Mouse (Mus musculus) midbrain, embryonic 14.5 days (tissue): ENCODE measurements around the gene Homer1. TPM values are rescaled to one million over a fixed set of nuclear protein-coding genes. Genes with fewer than 3 reads are reported as not detected.

ENCODE experiments used
- ATAC-seq: fragments of 200-750 bp; cut with Nextera tagmentation; 2 replicates; pipeline ENCODE4 v1.8.0; 2017; ENCODE audit warnings: moderate number of reproducible peaks, moderate library complexity; ENCODE audit not compliant: low FRiP score, low TSS enrichment
- DNase-seq: peaks from one replicate; pipeline ENCODE4 v3.0.0-alpha.2; 2015
- H3K27ac ChIP-seq: fragments of 300-500 bp; sonication (generic); replicated peaks from 2 replicates; pipeline ENCODE4 v1.5.1; 2014; ENCODE audit warnings: mild to moderate bottlenecking, low read depth, low read length, moderate library complexity
- H3K27me3 ChIP-seq: fragments of 300-500 bp; sonication (generic); 2 replicates; pipeline ENCODE4 v1.6.1; 2014; ENCODE audit warnings: low read length, control low read depth, mixed read lengths; ENCODE audit not compliant: control insufficient read depth, insufficient read depth
- H3K36me3 ChIP-seq: fragments of 300-500 bp; sonication (generic); 2 replicates; pipeline ENCODE4 v1.6.1; 2014; ENCODE audit warnings: low read length, control low read depth; ENCODE audit not compliant: control insufficient read depth, insufficient read depth
- H3K4me1 ChIP-seq: fragments of 300-500 bp; sonication (generic); 2 replicates; pipeline ENCODE4 v1.6.1; 2014; ENCODE audit warnings: mild to moderate bottlenecking, antibody characterized with exemption, low read length, control low read depth; ENCODE audit not compliant: control insufficient read depth, insufficient read depth
- H3K4me2 ChIP-seq: fragments of 300-500 bp; sonication (generic); 2 replicates; pipeline ENCODE4 v1.6.1; 2014; ENCODE audit warnings: mild to moderate bottlenecking, low read length, moderate library complexity
- H3K4me3 ChIP-seq: fragments of 300-500 bp; sonication (generic); replicated peaks from 2 replicates; pipeline ENCODE4 v1.5.1; 2014; ENCODE audit warnings: low read depth, low read length
- H3K9ac ChIP-seq: fragments of 300-500 bp; sonication (generic); replicated peaks from 2 replicates; pipeline ENCODE4 v1.6.1; 2014; ENCODE audit warnings: mild to moderate bottlenecking, low read length, moderate library complexity
- H3K9me3 ChIP-seq: fragments of 300-500 bp; sonication (generic); 2 replicates; pipeline ENCODE4 v1.6.1; 2016; ENCODE audit warnings: low read length, control low read depth, mixed read lengths; ENCODE audit not compliant: control insufficient read depth
- WGBS: fragments of 180-500 bp; shearing (Covaris S2); extraction: QIAGEN DNeasy Blood & Tissue Kit; methylation state at CpG from one replicate; pipeline ENCODE4 v1.1.7; 2014; 5-methylcytosine and 5-hydroxymethylcytosine counted together
- polyA plus RNA-seq: library from polyadenylated mRNA; unstranded; fragments of >200 nt; fragmentation: Nextera tagmentation; extraction: Ambion mirVana; gene quantifications from 2 replicates; pipeline ENCODE4 v1.2.1, GENCODE M21; 2014

Gene Homer1
- polyA plus RNA-seq, 1 experiment from 2014 or later, result 17.1 TPM

- H3K4me1 ChIP-seq, result no peaks in the 10 kb centered on the region
- no peak overlapping the region for H3K27ac ChIP-seq
- no peaks in the 10 kb centered on the region for H3K9me3 ChIP-seq
- H3K36me3 ChIP-seq, result no peaks in the 10 kb centered on the region
- no peak overlapping the region for H3K4me2 ChIP-seq
- ATAC-seq (no peak), DNase-seq (no peak)
- no peak overlapping the region for H3K4me3 ChIP-seq
- H3K27me3 ChIP-seq, result no peaks in the 10 kb centered on the region
- no peak overlapping the region for H3K9ac ChIP-seq
- 83% methylated on average over 2 of the region's 2 CpGs for WGBS
Measured at GRCm38 (mm10) chr13:93423224-93423623, 123.8 kb downstream of the Homer1 start.

GRCm38 (mm10) chr13:93427920-93428876, 128.8 kb downstream of the Homer1 start:
- ATAC-seq, result no peak
- 97% methylated on average over 5 of the region's 5 CpGs for whole genome bisulfite sequencing
- H3K9me3 ChIP-seq, result no peaks in the 10 kb centered on the region
- H3K9ac ChIP-seq, result no peak overlapping the region
- no peak overlapping the region for H3K4me2 ChIP-seq
- H3K27me3 ChIP-seq, result no peaks in the 10 kb centered on the region
- H3K4me1 ChIP-seq, result no peaks in the 10 kb centered on the region
- no peak overlapping the region for H3K4me3 ChIP-seq
- DNase-seq, result no peak
- H3K36me3 ChIP-seq, result peaks cover 10% of the 10 kb centered on the region; the same call in 1 of the 2 replicates
- H3K27ac ChIP-seq, result no peak overlapping the region

GRCm38 (mm10) chr13:93429205-93429604, 129.8 kb downstream of the Homer1 start:
- no peak overlapping the region for H3K9ac ChIP-seq
- WGBS, result 100% methylated on average over 1 of the region's 1 CpGs
- no peak overlapping the region for H3K4me2 ChIP-seq
- no peaks in the 10 kb centered on the region for H3K27me3 ChIP-seq
- no peaks in the 10 kb centered on the region for H3K9me3 ChIP-seq
- DNase-seq (no peak), ATAC-seq (no peak)
- H3K4me3 ChIP-seq, result no peak overlapping the region
- peaks cover 17% of the 10 kb centered on the region; the same call in 1 of the 2 replicates for H3K36me3 ChIP-seq
- no peaks in the 10 kb centered on the region for H3K4me1 ChIP-seq
- H3K27ac ChIP-seq, result no peak overlapping the region

- WGBS, result 82% methylated on average over 3 of the region's 3 CpGs
Measured at GRCm38 (mm10) chr13:93440167-93440566, 140.7 kb downstream of the Homer1 start.

GRCm38 (mm10) chr13:93453275-93453674, 153.8 kb downstream of the Homer1 start:
- ATAC-seq, result no peak
- no peak for DNase-seq
- 93% methylated on average over 6 of the region's 6 CpGs for WGBS
- peaks cover 34% of the 10 kb centered on the region for H3K36me3 ChIP-seq
- no peaks in the 10 kb centered on the region; the same call in 1 of the 2 replicates for H3K4me1 ChIP-seq
- no peak overlapping the region for H3K4me3 ChIP-seq
- H3K9ac ChIP-seq, result no peak overlapping the region
- H3K9me3 ChIP-seq, result no peaks in the 10 kb centered on the region
- no peak overlapping the region for H3K27ac ChIP-seq
- H3K27me3 ChIP-seq, result no peaks in the 10 kb centered on the region
- no peak overlapping the region for H3K4me2 ChIP-seq

More at GRCm38 (mm10) chr13:93440167-93440566, 140.7 kb downstream of the Homer1 start:
- no peak overlapping the region for H3K9ac ChIP-seq
- DNase-seq (no peak), ATAC-seq (no peak)
- no peak overlapping the region for H3K4me3 ChIP-seq
- no peaks in the 10 kb centered on the region for H3K27me3 ChIP-seq
- H3K36me3 ChIP-seq, result peaks cover 37% of the 10 kb centered on the region
- H3K9me3 ChIP-seq, result no peaks in the 10 kb centered on the region
- no peak overlapping the region for H3K27ac ChIP-seq
- no peaks in the 10 kb centered on the region for H3K4me1 ChIP-seq
- no peak overlapping the region for H3K4me2 ChIP-seq

Other genes with a start within 250 kb of the Homer1 start
- 0.19 and 0.34 TPM in 2 replicates for gene Cmya5, start 154.9 kb upstream of the Homer1 start, polyA plus RNA-seq
- 40.4 and 54.8 TPM in 2 replicates for gene Tent2, start 107.2 kb upstream of the Homer1 start, polyA plus RNA-seq
- gene Jmy, start 200.2 kb downstream of the Homer1 start, polyA plus RNA-seq, result 6.4 and 8.7 TPM in 2 replicates